Mouse (Mus musculus) heart, embryonic 11.5 days (tissue): Measurements from ENCODE around the gene Tbc1d21. TPM values are rescaled to one million over a fixed set of nuclear protein-coding genes. Genes with fewer than 3 reads are reported as not detected.

ENCODE experiments used
- ATAC-seq: fragments of 200-750 bp; cut with Nextera tagmentation; replicated peaks from 2 replicates; pipeline ENCODE4 v1.8.0; 2017; ENCODE audit warnings: moderate library complexity; ENCODE audit not compliant: insufficient number of reproducible peaks, low FRiP score, low TSS enrichment
- H3K27ac ChIP-seq: fragments of 300-500 bp; sonication (generic); 2 replicates; pipeline ENCODE4 v1.5.1; 2014; ENCODE audit warnings: mild to moderate bottlenecking, low read depth, low read length
- H3K27me3 ChIP-seq: fragments of 300-500 bp; sonication (generic); 2 replicates; pipeline ENCODE4 v1.6.1; 2014; ENCODE audit warnings: mild to moderate bottlenecking, low read length, mixed read lengths; ENCODE audit not compliant: control insufficient read depth, insufficient read depth
- H3K36me3 ChIP-seq: fragments of 300-500 bp; sonication (generic); 2 replicates; pipeline ENCODE4 v1.6.1; 2014; ENCODE audit warnings: mild to moderate bottlenecking, low read length, moderate library complexity, mixed read lengths; ENCODE audit not compliant: control insufficient read depth, insufficient read depth
- H3K4me1 ChIP-seq: fragments of 300-500 bp; sonication (generic); 2 replicates; pipeline ENCODE4 v1.6.1; 2014; ENCODE audit warnings: low read length; ENCODE audit not compliant: control insufficient read depth, insufficient read depth
- H3K4me2 ChIP-seq: fragments of 300-500 bp; sonication (generic); 2 replicates; pipeline ENCODE4 v1.6.1; 2014; ENCODE audit warnings: mild to moderate bottlenecking, moderate library complexity
- H3K4me3 ChIP-seq: fragments of 300-500 bp; sonication (generic); 2 replicates; pipeline ENCODE4 v1.5.1; 2014; ENCODE audit warnings: low read depth, low read length
- H3K9ac ChIP-seq: fragments of 300-500 bp; sonication (generic); 2 replicates; pipeline ENCODE4 v1.6.1; 2014; ENCODE audit warnings: mild to moderate bottlenecking, low read depth, low read length, moderate library complexity
- H3K9me3 ChIP-seq: fragments of 300-500 bp; sonication (generic); replicated peaks from 2 replicates; pipeline ENCODE4 v1.6.1; 2016; ENCODE audit warnings: low read length; ENCODE audit not compliant: control insufficient read depth
- WGBS: fragments of 180-500 bp; shearing (Covaris S2); extraction: QIAGEN DNeasy Blood & Tissue Kit; methylation state at CpG from one replicate; pipeline ENCODE4 v1.1.7; 2014; ENCODE audit not compliant: insufficient replicate concordance; 5-methylcytosine and 5-hydroxymethylcytosine counted together
- polyA plus RNA-seq: library from polyadenylated mRNA; unstranded; fragments of >200 nt; fragmentation: Nextera tagmentation; extraction: Ambion mirVana; gene quantifications from 2 replicates; pipeline ENCODE4 v1.2.1, GENCODE M21; 2014

Tbc1d21 gene
- polyA plus RNA-seq, 1 experiment from 2014 or later, result not detected

DNA sequence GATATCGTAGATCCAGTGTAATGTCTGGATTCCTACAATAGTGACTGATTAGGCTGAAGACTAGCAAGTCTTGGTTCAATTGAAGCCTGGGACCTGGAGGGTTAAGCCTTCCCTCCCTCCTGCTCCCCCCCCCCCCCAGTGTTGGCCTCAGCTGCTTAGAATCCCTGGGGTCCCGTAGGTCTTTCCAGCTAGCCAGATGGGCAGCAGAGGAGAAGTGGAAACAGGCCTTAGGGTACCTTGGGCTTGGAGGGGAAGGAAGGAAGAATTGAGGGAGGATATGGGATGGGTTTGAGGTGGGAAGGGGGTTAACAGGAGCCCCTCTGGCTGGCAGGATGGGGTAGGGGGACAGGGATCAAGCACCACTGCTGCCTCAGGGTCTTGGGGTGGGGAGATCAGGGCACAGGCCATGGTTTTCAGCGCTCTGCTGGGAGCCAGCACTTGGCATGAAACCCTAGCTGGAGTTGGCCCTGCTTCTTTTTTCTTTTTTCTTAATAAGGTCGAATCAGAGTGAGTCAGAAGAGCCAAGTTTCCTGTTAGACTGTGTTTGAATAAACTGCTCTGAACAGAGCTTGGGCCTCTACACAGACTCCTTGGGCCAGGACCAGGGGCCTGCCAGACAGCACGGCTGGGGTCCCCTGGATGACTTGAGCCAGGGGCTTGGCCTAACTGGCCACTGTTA, 55.4 kb downstream of the Tbc1d21 start:
- peak overlapping the region; percentile 22; the same call in 1 of the 2 replicates for H3K27ac ChIP-seq
- peaks cover 37% of the 10 kb centered on the region for H3K4me1 ChIP-seq
- H3K9ac ChIP-seq, result no peak overlapping the region
- WGBS, result 49% methylated on average over 5 of the region's 5 CpGs
- H3K36me3 ChIP-seq, result no peaks in the 10 kb centered on the region
- peaks cover 6% of the 10 kb centered on the region; the same call in 1 of the 2 replicates for H3K27me3 ChIP-seq
- no peak overlapping the region for H3K4me3 ChIP-seq
- no peaks in the 10 kb centered on the region for H3K9me3 ChIP-seq
- H3K4me2 ChIP-seq, result no peak overlapping the region
- no peak for ATAC-seq

GRCm38 (mm10) chr9:58312944-58313359, 57.3 kb downstream of the Tbc1d21 start, which contains the start of gene Loxl1:
Gene Loxl1, minus strand, starts transcription at chr9:58313186.
- Histone ChIP-seq H3K27me3 (peaks cover 6% of the 10 kb centered on the region; the same call in 1 of the 2 replicates), H3K9ac (peak within 1 kb of the TSS; percentile 62), H3K4me3 (peak within 1 kb of the TSS; percentile 55), H3K4me2 (peak within 1 kb of the TSS; percentile 67), H3K27ac (peak within 1 kb of the TSS; percentile 74), H3K9me3 (no peaks in the 10 kb centered on the region), H3K4me1 (peaks cover 47% of the 10 kb centered on the region), H3K36me3 (no peaks in the 10 kb centered on the region)
- peak; percentile 40 for ATAC-seq
- 3% methylated on average over 21 of the region's 21 CpGs for WGBS

DNA sequence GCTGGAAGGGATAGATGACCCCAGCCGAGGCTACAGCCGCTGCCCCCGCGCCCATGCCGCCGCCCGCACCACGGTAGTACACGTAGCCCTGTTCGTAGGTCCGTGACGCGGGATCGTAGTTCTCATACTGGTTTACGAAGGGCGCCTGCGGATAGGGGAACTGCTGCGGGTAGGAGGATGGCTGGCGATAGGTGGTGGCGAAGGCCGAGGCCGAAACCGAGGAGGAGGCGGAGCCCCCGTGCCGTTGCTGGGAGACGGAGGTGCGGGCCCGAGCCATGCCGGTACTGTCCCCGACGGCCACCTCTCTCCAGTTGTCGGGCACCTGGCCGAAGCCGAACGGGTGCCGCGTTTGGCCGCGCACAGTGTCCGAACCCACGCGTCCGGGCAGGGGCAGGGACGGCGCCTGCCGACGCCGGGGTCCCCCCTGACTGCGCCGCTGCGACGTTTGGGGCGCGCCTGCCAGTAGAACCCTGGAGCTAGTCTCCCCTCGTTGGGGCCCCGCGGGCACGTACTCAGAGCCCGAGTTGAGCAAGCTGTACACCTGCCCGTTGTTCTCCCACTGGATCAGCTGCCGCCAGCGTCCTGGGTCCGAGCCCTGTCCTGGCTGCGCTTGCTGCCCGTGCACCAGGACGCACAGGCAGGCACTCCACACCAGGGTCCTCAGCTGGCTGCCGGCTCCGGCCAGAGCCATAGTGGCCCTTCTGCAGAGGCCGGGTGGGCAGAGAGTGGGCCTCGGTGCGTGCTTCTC, 57.9 kb downstream of the Tbc1d21 start:
- under 1% methylated on average over 71 of the region's 72 CpGs for WGBS
- ATAC-seq, result 0 out of 2 replicates have a peak, but pooled peaks have one; percentile 1
- peaks cover 6% of the 10 kb centered on the region; the same call in 1 of the 2 replicates for H3K27me3 ChIP-seq
- peak overlapping the region; percentile 74 for H3K27ac ChIP-seq
- H3K9ac ChIP-seq, result peak overlapping the region; percentile 62
- H3K4me2 ChIP-seq, result peak overlapping the region; percentile 67
- H3K36me3 ChIP-seq, result no peaks in the 10 kb centered on the region
- no peaks in the 10 kb centered on the region for H3K9me3 ChIP-seq
- H3K4me3 ChIP-seq, result peak overlapping the region; percentile 55
- H3K4me1 ChIP-seq, result peaks cover 52% of the 10 kb centered on the region

- peaks cover 4% of the 10 kb centered on the region; the same call in 1 of the 2 replicates for H3K27me3 ChIP-seq
- no peaks in the 10 kb centered on the region for H3K9me3 ChIP-seq
- peaks cover 57% of the 10 kb centered on the region for H3K4me1 ChIP-seq
- peak overlapping the region; percentile 74; the same call in 1 of the 2 replicates for H3K27ac ChIP-seq
- 48% methylated on average over 33 of the region's 33 CpGs for WGBS
- H3K4me2 ChIP-seq, result peak overlapping the region; percentile 67
- H3K9ac ChIP-seq, result peak overlapping the region; percentile 62
- ATAC-seq, result no peak
- no peaks in the 10 kb centered on the region for H3K36me3 ChIP-seq
- H3K4me3 ChIP-seq, result peak overlapping the region; percentile 55
Observed at GRCm38 (mm10) chr9:58311191-58311910, 58.9 kb downstream of the Tbc1d21 start.

DNA sequence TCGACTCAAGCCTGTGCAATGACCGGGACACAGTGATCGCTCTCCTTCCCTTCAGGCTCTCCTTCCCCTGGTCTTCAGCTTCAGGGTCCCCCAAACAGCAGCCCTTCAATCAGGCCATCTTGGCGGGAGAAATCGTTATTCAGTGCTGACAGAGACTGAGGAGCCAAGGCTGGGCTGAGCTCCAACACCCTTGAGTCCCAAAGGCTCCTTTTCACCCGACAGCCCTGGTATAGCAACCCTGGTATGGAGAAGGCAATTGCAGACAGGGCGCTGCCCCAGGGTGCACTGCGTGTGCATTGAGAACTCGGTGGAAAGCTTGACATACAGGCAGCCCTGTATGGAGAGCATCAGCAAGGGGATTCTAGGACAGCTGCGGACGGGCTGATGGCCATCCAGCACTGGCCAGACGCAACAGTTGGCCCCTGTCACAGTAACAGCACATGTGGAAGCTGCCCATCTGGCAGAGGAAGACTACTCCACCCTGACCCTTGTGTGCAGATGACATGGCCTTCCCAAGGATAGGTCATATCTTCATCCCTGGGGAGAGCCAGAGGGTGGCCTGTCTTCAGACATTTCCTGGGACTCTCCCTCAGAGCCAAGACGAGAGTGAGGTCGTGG, 60.1 kb downstream of the Tbc1d21 start:
- Histone ChIP-seq H3K36me3 (no peaks in the 10 kb centered on the region), H3K9ac (no peak overlapping the region), H3K9me3 (no peaks in the 10 kb centered on the region), H3K27me3 (peaks cover 4% of the 10 kb centered on the region; the same call in 1 of the 2 replicates), H3K4me1 (peaks cover 65% of the 10 kb centered on the region), H3K4me2 (peak overlapping the region; percentile 30), H3K4me3 (no peak overlapping the region), H3K27ac (no peak overlapping the region)
- WGBS, result 74% methylated on average over 14 of the region's 14 CpGs
- ATAC-seq, result no peak

Other genes with a start within 250 kb of the Tbc1d21 start
- 5.5 and 6.2 TPM in 2 replicates for gene Islr, start 166.1 kb downstream of the Tbc1d21 start, polyA plus RNA-seq
- 0.19 and 0.27 TPM in 2 replicates for gene Islr2, start 166.1 kb downstream of the Tbc1d21 start, polyA plus RNA-seq
- 13.5 and 15.5 TPM in 2 replicates for gene Pml, start 120.7 kb downstream of the Tbc1d21 start, polyA plus RNA-seq
- gene Stoml1, start 117.3 kb downstream of the Tbc1d21 start, polyA plus RNA-seq, result 19.4 and 22.2 TPM in 2 replicates
- 36.8 and 37.8 TPM in 2 replicates for gene Loxl1, start 57.3 kb downstream of the Tbc1d21 start, polyA plus RNA-seq
- 0.82 and 1.6 TPM in 2 replicates for gene Insyn1, start 118.1 kb upstream of the Tbc1d21 start, polyA plus RNA-seq
- gene Cd276, start 185.0 kb upstream of the Tbc1d21 start, polyA plus RNA-seq, result 29.1 and 31.2 TPM in 2 replicates
- 127 and 134 TPM in 2 replicates for gene Nptn, start 211.8 kb upstream of the Tbc1d21 start, polyA plus RNA-seq